Mouse (Mus musculus): Measurements from ENCODE around the gene Gm17455.

- TF ChIP-seq CTCF (IDR thresholded peaks at IDR 0.05; ENCODE audit: insufficient read depth, low read depth, low read length) (no peak), POLR2A (IDR thresholded peaks at IDR 0.05; ENCODE audit: insufficient read depth, low read depth, low read length) (no peak)
These were observed 40.8 kb upstream of the Gm17455 start for GRCm38 (mm10) chr10:60358776-60359175.
